Mouse (Mus musculus) kidney, adult 8-10 months (tissue): ENCODE data around the gene Fxr2.

Experiments
- DNase-seq, 2 experiments: peaks; one replicate each; pipeline ENCODE4 v3.0.0; 2022

Gene Fxr2

GRCm38 (mm10) chr11:69662213-69662966 is 29.6 kb downstream of the Fxr2 start, which contains the start of gene Mpdu1:
TSS of gene Mpdu1 (minus strand) at chr11:69662642.
- peak; percentile 93 to 96 for DNase-seq

GRCm38 (mm10) chr11:69662967-69663671 is 30.3 kb downstream of the Fxr2 start:
- DNase-seq = peak in 1 of 2 experiments; percentile 33

GRCm38 (mm10) chr11:69663795-69664194 is 31.0 kb downstream of the Fxr2 start:
- peak in 1 of 2 experiments; percentile 44 for DNase-seq

GRCm38 (mm10) chr11:69664841-69665240 is 32.1 kb downstream of the Fxr2 start:
- no peak for DNase-seq

- no peak for DNase-seq
Observed at GRCm38 (mm10) chr11:69665457-69665960, 32.7 kb downstream of the Fxr2 start.

- DNase-seq = no peak
Observed at GRCm38 (mm10) chr11:69665961-69666664, 33.3 kb downstream of the Fxr2 start, which contains the start of gene Cd68. TSS of gene Cd68 (minus strand) at chr11:69666153.

- no peak for DNase-seq
Observed at GRCm38 (mm10) chr11:69666665-69667005, 33.8 kb downstream of the Fxr2 start.

- DNase-seq = peak; percentile 91 to 93
Observed at GRCm38 (mm10) chr11:69670786-69671725, 38.3 kb downstream of the Fxr2 start.

GRCm38 (mm10) chr11:69671726-69672124 is 38.9 kb downstream of the Fxr2 start:
- no peak for DNase-seq

- peak; percentile 100 for DNase-seq
Observed at GRCm38 (mm10) chr11:69672211-69672706, 39.5 kb downstream of the Fxr2 start, which contains the start of gene Eif4a1. TSS of gene Eif4a1 (minus strand) at chr11:69672423.

- no peak for DNase-seq
Observed at GRCm38 (mm10) chr11:69679144-69679543, 46.4 kb downstream of the Fxr2 start.

- DNase-seq = no peak
Observed at GRCm38 (mm10) chr11:69680136-69680855, 47.5 kb downstream of the Fxr2 start.

GRCm38 (mm10) chr11:69681314-69682208 is 48.8 kb downstream of the Fxr2 start, which contains the start of gene Senp3:
TSS of gene Senp3 (minus strand) at chr11:69682084.
- DNase-seq = peak; percentile 95

GRCm38 (mm10) chr11:69682209-69682839 is 49.5 kb downstream of the Fxr2 start:
- no peak for DNase-seq

- DNase-seq = peak; percentile 82 to 91
Observed at GRCm38 (mm10) chr11:69682840-69683533, 50.2 kb downstream of the Fxr2 start.

GRCm38 (mm10) chr11:69683576-69683975 is 50.8 kb downstream of the Fxr2 start:
- no peak for DNase-seq

- DNase-seq = no peak
Observed at GRCm38 (mm10) chr11:69684128-69684745, 51.4 kb downstream of the Fxr2 start.

GRCm38 (mm10) chr11:69684936-69685335 is 52.1 kb downstream of the Fxr2 start:
- DNase-seq = no peak
